Mouse (Mus musculus): ENCODE measurements around the gene Hexdc. TPM values are rescaled to one million over a fixed set of nuclear protein-coding genes. Genes with fewer than 3 reads are reported as not detected.

The Hexdc gene
- polyA plus RNA-seq, 1 experiment from 2014 or later = 12.0 TPM

Other genes with a start within 250 kb of the Hexdc start
- 122 and 139 TPM in 2 replicates for gene Csnk1d, start 213.1 kb upstream of the Hexdc start, polyA plus RNA-seq (2015; fragmentation: Nextera tagmentation; extraction: Ambion mirVana)
- gene Cd7, start 165.0 kb upstream of the Hexdc start, polyA plus RNA-seq (2015; fragmentation: Nextera tagmentation; extraction: Ambion mirVana) = not detected in 2 replicates
- gene Sectm1b, start 140.9 kb upstream of the Hexdc start, polyA plus RNA-seq (2015; fragmentation: Nextera tagmentation; extraction: Ambion mirVana) = not detected in 2 replicates
- not detected in 2 replicates for gene Sectm1a, start 123.2 kb upstream of the Hexdc start, polyA plus RNA-seq (2015; fragmentation: Nextera tagmentation; extraction: Ambion mirVana)
- gene Tex19.2, start 85.8 kb upstream of the Hexdc start, polyA plus RNA-seq (2015; fragmentation: Nextera tagmentation; extraction: Ambion mirVana) = 0.09 TPM in 1 of 2 replicates, not detected in the other
- gene Tex19.1, start 58.3 kb upstream of the Hexdc start, polyA plus RNA-seq (2015; fragmentation: Nextera tagmentation; extraction: Ambion mirVana) = not detected in 2 replicates
- gene Uts2r, start 44.2 kb upstream of the Hexdc start, polyA plus RNA-seq (2015; fragmentation: Nextera tagmentation; extraction: Ambion mirVana) = 0.09 TPM in 1 of 2 replicates, not detected in the other
- gene Ogfod3, start 278 bp downstream of the Hexdc start, polyA plus RNA-seq (2015; fragmentation: Nextera tagmentation; extraction: Ambion mirVana) = 16.8 and 17.2 TPM in 2 replicates
- gene Cybc1, start 24.9 kb downstream of the Hexdc start, polyA plus RNA-seq (2015; fragmentation: Nextera tagmentation; extraction: Ambion mirVana) = 37.0 and 41.2 TPM in 2 replicates
- 74.0 and 78.9 TPM in 2 replicates for gene Narf, start 32.8 kb downstream of the Hexdc start, polyA plus RNA-seq (2015; fragmentation: Nextera tagmentation; extraction: Ambion mirVana)
- gene Foxk2, start 55.6 kb downstream of the Hexdc start, polyA plus RNA-seq (2015; fragmentation: Nextera tagmentation; extraction: Ambion mirVana) = 13.4 and 14.2 TPM in 2 replicates
- gene Wdr45b, start 150.0 kb downstream of the Hexdc start, polyA plus RNA-seq (2015; fragmentation: Nextera tagmentation; extraction: Ambion mirVana) = 82.1 and 90.2 TPM in 2 replicates
- 4.1 and 4.3 TPM in 2 replicates for gene Rab40b, start 183.8 kb downstream of the Hexdc start, polyA plus RNA-seq (2015; fragmentation: Nextera tagmentation; extraction: Ambion mirVana)
- 10.3 and 11.0 TPM in 2 replicates for gene Fn3krp, start 217.0 kb downstream of the Hexdc start, polyA plus RNA-seq (2015; fragmentation: Nextera tagmentation; extraction: Ambion mirVana)
- 2.3 and 2.5 TPM in 2 replicates for gene Fn3k, start 230.5 kb downstream of the Hexdc start, polyA plus RNA-seq (2015; fragmentation: Nextera tagmentation; extraction: Ambion mirVana)
- 45.2 and 50.0 TPM in 2 replicates for gene Tbcd, start 247.5 kb downstream of the Hexdc start, polyA plus RNA-seq (2015; fragmentation: Nextera tagmentation; extraction: Ambion mirVana)